Mouse (Mus musculus) common myeloid progenitor, adult 5-6 weeks (primary cell): Measurements from ENCODE around the gene Teddm2. TPM values are rescaled to one million over a fixed set of nuclear protein-coding genes. Genes with fewer than 3 reads are reported as not detected.

Experiments used
- ATAC-seq: replicated peaks from 2 replicates; pipeline ENCODE4 v1.8.0; 2016; ENCODE audit warnings: low read depth, mild to moderate bottlenecking, moderate TSS enrichment, inconsistent platforms; ENCODE audit not compliant: poor library complexity, severe bottlenecking
- total RNA-seq: library from RNA; stranded (forward); fragments of 200-1000, 187-1606 nt; gene quantifications from 2 replicates; pipeline ENCODE4 v1.2.3, GENCODE M21; 2017

Teddm2 gene
- total RNA-seq, 1 experiment from 2014 or later = 0.18 TPM

DNA sequence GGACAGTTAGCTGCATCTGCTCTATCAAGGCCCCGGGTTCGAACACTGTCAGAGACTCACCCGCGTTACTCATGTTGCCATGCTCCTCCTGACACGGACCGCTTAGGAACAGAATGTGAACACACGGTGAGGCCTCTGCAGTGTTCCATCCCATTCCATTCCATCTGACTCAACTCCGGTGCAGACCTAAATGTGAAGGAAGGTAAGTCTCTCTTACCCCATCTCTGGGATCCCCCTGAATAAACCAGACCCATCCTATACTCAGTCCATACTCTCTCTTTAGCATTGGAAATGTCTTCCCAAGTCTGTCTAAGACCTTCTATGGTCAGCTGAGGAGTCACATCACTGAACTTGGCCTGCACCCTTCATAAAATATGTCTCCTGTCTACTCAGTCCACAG, 56.0 kb downstream of the Teddm2 start, which contains the start of gene Rgsl1:
Gene Rgsl1 (minus strand): TSS at position 101 of the 400 bp plus-strand sequence.
- ATAC-seq = no peak

DNA sequence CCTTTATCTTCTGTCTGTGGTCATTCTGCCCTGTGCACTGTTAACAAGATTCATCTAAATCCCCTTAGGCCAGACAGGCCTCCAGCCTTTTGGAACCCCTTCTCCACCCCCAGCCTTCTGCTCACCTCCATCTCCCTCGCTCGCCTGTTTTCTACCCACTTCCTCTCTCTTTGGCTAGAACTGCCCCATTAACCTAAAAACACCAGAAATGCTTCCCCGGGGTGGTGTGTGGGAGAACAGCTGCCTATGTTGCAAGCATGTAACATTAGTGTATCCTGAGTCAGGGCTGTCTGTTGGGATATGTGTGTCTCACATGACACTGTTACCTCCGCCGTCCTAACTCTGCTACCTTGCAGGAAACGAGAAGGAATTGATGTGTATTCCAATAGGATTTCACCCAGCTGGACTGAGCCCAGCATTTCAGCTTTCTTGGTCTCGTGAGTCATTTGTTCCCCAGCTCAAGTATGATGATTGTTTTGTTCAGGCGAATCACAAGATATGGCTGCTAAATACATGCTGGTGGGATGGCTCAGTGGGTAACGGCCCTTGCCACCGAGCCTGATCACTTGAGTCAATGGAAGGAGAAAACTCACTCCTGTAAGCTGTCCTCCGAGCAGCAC, 57.8 kb downstream of the Teddm2 start:
- peak; percentile 43; the same call in 1 of the 2 replicates for ATAC-seq

DNA sequence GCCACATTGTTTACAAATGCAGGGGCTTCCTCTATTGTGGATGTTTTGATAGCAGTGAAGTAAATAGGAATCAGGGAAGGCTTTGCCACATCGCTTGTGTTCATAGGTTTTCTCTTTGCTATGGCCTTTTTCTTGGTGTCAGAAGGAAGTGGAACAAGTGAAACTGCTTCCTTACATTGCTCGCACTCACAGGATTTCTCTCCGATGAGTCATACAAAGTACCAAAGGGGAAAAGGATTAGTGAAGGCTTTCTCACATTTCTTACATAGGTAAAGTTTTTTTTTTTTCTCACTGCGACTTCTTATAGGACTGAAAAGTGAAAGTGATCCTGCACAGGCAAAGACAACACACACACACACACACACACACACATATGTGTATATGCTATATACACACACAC, 64.0 kb downstream of the Teddm2 start:
- no peak for ATAC-seq

DNA sequence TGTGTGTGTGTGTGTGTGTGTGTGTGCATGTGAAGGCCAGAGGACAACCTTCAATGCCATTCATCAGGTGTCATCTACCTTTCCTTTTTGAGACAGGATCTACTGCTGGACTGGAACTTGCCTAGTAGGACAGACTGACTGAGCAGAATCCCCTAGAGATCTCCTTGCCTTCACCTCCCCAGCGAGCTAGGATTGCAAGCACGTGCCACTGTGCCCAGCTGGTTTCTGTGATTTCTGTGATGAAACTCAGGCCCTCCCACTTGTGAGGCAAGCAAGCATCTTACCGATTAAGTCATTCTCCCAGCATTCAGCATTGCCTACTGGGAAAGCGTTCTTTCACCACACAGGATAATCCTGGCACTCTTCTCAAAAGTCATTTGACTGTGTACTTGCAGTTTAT, 69.3 kb downstream of the Teddm2 start:
- ATAC-seq = no peak

DNA sequence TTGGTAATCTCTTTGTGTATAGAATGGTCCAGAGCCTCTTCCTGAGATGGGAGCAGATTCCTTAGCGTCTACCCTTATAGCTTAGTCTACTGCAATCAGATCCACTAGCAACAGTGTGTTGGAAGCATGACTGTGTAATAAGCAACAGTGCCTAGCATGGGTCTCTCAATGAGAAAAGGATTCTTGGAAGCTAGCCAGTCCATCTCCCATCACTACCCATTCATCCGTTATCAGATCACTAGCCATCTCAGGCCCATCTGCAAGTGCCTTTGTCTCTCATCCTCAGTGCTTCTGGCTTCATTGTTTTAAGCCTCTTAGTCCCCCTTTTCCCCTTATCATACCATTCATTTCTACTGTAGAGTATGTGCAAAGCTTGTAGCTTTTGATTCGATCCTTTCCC, 79.8 kb downstream of the Teddm2 start:
- no peak for ATAC-seq

DNA sequence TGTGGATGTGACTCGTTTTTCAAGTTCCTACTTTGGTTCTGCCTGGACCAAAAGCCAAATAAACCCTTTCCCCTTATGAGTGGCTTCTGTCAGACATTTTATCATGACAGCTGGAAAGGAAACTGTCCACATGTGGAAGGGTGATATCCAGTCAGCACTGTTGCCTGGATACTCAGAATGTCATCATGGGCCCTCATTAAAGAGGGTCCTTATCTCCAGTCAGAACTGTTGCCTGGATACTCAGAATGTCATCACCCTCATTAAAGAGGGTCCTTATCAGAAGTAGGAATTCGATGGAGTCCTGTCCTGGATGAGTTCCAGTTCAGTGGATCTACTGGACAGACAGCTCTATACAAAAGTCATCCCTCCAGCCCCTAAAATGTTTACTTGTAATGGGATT, 85.8 kb downstream of the Teddm2 start:
- ATAC-seq = no peak

DNA sequence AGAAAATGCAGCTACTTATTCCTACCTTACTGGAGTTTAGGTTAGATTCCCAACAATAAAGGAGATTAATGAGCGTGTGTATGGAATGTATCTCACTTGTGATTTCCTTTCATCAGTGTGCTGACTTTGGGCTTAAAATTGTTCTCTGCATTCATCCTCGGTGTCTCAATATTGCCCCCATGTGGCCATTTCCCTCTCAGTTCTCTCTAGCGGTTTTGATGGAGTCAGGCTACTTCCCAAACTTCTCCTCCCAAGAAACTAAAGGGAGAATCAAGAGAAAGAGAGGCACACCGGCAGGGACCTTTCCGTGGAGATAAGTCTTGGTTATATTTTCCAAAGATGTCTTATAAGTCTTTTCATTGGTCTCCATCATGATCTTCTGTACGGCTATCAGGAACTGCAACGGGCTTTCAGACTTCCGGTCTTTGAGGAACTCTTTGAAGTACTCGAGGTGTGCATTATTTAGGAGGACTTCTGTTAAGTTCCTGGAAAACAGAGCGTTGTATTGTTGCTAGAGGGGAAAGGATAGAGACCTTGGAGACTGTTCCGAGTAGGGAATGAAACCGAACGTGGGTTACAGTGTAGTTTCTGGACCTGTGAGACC, 92.5 kb downstream of the Teddm2 start:
- peak; percentile 80 for ATAC-seq

DNA sequence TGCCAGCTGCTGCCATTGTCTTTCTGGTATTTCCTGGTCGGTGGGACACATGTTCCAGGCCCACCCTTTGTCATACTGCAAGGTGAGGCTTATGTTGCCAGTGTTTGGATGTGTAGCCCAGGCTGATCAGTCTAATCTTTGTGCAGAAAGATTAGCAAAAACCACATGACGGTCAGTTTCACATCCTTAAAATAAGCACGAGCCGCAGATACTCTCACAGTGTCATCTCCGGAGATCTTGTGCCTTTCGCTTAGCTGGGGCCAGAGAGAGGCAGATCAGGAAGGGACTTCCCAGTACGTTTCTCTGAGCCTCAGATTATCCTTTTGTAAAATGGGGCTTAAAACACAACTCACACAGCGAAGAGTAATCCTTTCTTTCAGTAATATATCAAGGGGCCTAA, 96.5 kb downstream of the Teddm2 start:
- peak; percentile 72 for ATAC-seq

DNA sequence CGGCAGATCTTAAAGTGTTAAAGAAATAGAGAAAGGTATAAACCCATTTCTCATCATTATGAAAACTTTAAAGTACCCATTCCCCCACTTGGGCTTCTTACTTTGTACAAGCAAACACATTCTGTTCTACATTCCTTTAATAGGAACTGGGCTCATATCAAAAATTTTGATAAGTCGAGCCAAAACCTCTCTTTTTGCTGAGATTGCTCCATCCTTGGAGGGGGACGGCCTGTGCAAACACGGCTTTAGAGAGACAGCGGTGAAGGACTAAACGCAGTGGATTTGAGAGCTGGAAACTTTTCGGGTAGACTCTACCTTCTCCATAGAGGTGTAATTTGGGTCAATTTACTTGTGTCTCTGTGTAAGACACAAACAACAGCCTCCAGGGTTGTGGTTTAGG, 97.3 kb downstream of the Teddm2 start:
- ATAC-seq = no peak

Other genes starting within 250 kb of the Teddm2 start
- 0.05 and 0.34 TPM in 2 replicates for gene Rgs8, start 247.2 kb downstream of the Teddm2 start, total RNA-seq
- gene Rgs16, start 159.9 kb downstream of the Teddm2 start, total RNA-seq = not detected in 2 replicates
- gene Rnasel, start 150.8 kb downstream of the Teddm2 start, total RNA-seq = 50.9 and 71.5 TPM in 2 replicates
- gene Rgsl1, start 56.1 kb downstream of the Teddm2 start, total RNA-seq = not detected in 2 replicates
- not detected in 2 replicates for gene Teddm1b, start 25.9 kb downstream of the Teddm2 start, total RNA-seq
- not detected in 2 replicates for gene Teddm1a, start 8.5 kb downstream of the Teddm2 start, total RNA-seq
- 72.4 and 94.7 TPM in 2 replicates for gene Glul, start 284 bp downstream of the Teddm2 start, total RNA-seq